ENCODE assay signal across 18 mouse cellular contexts in genomic region chr6:50818891-50819541, GRCm38 (mm10).
DNase-seq lines count a peak whose midpoint lies in the region; ATAC-seq and TF ChIP-seq lines count a peak whose summit lies in the region.
"Had no signal": no experiment of that assay in that cellular context is flagged by ENCODE, and none has a peak within 500 bp of the region (broad histone marks: within the 10 kb centered on the region; RNA-seq: fewer than 3 reads in every experiment).

No protein-coding gene starts in this region.

- no peak for ATAC-seq in neural tube, embryonic 11.5 days (ENCODE audit: insufficient read depth, low FRiP score, low TSS enrichment)
- ATAC-seq in neural tube, embryonic 15.5 days (ENCODE audit: low FRiP score) = no peak
- ATAC-seq in limb, embryonic 13.5 days (ENCODE audit: low FRiP score, low read depth) = peak; percentile 42
- ATAC-seq: CD4-positive, CD25-positive, alpha-beta regulatory T cell, adult 4 months had no signal

- peak; percentile 11 for DNase-seq in kidney, adult 2 months
- DNase-seq in kidney, adult 18-20 months = no peak
- no peak for DNase-seq in neural tube, embryonic 11.5 days (ENCODE audit: low spot score)
- peak; percentile 60 for DNase-seq in forelimb bud, embryonic 11.5 days (ENCODE audit: low read depth, low spot score)
- no peak for DNase-seq in gastrocnemius, adult 2 months
- DNase-seq in lung, postnatal 36 days = no peak
- DNase-seq: adrenal gland, postnatal 25 days; cerebellum, postnatal 25 days; heart, postnatal 14 days; left cerebral cortex, postnatal 4 days; lung, adult 18-20 months; right cerebral cortex, postnatal 4 days; thymus, postnatal 36 days had no signal

- no peaks in the 10 kb centered on the region for H3K36me3 ChIP-seq in kidney, adult 2 months (ENCODE audit: control insufficient read depth, insufficient read depth, low read length)
- H3K36me3 ChIP-seq in neural tube, embryonic 11.5 days (ENCODE audit: control insufficient read depth, insufficient read depth, low read length) = no peaks in the 10 kb centered on the region
- no peaks in the 10 kb centered on the region for H3K36me3 ChIP-seq in neural tube, embryonic 15.5 days
- no peaks in the 10 kb centered on the region for H3K36me3 ChIP-seq in limb, embryonic 13.5 days

- TF ChIP-seq POLR2A in kidney, adult 2 months (IDR thresholded peaks at IDR 0.05; ENCODE audit: low read depth, low read length) = no peak

- H3K4me1 ChIP-seq in kidney, adult 2 months (ENCODE audit: control insufficient read depth, insufficient read depth, low read length) = no peaks in the 10 kb centered on the region
- H3K4me1 ChIP-seq in neural tube, embryonic 11.5 days (ENCODE audit: control insufficient read depth, insufficient read depth, low read length) = peaks cover 32% of the 10 kb centered on the region
- H3K4me1 ChIP-seq in neural tube, embryonic 15.5 days = peaks cover 52% of the 10 kb centered on the region
- peaks cover 60% of the 10 kb centered on the region for H3K4me1 ChIP-seq in limb, embryonic 13.5 days

- no peak overlapping the region for H3K9ac ChIP-seq in neural tube, embryonic 11.5 days (ENCODE audit: low read length)
- no peak overlapping the region for H3K9ac ChIP-seq in neural tube, embryonic 15.5 days (replicated peaks)
- H3K9ac ChIP-seq in limb, embryonic 13.5 days = no peak overlapping the region

- no peak overlapping the region for H3K27ac ChIP-seq in kidney, adult 2 months (ENCODE audit: insufficient read depth, low read depth, low read length)
- 0 out of 2 replicates have a peak overlapping the region, but pooled peaks have one; percentile 2 for H3K27ac ChIP-seq in neural tube, embryonic 11.5 days (ENCODE audit: low read depth, low read length)
- H3K27ac ChIP-seq in neural tube, embryonic 15.5 days (replicated peaks) = no peak overlapping the region
- peak overlapping the region; percentile 65; the same call in 1 of the 2 replicates for H3K27ac ChIP-seq in limb, embryonic 13.5 days
- no peak overlapping the region for H3K27ac ChIP-seq in gastrocnemius, adult 2 months
- H3K27ac ChIP-seq: macrophage had no signal

- no peak overlapping the region for H3K4me2 ChIP-seq in neural tube, embryonic 11.5 days (ENCODE audit: low read depth)
- H3K4me2 ChIP-seq in neural tube, embryonic 15.5 days = no peak overlapping the region
- H3K4me2 ChIP-seq in limb, embryonic 13.5 days (replicated peaks) = no peak overlapping the region; the same call in 1 of the 2 replicates

- H3K27me3 ChIP-seq in kidney, adult 2 months (replicated peaks; ENCODE audit: control insufficient read depth, insufficient read depth, low read length) = no peaks in the 10 kb centered on the region; the same call in 1 of the 2 replicates
- no peaks in the 10 kb centered on the region for H3K27me3 ChIP-seq in neural tube, embryonic 11.5 days (ENCODE audit: control insufficient read depth, insufficient read depth, low read length)
- H3K27me3 ChIP-seq in neural tube, embryonic 15.5 days (replicated peaks) = no peaks in the 10 kb centered on the region
- peaks cover 61% of the 10 kb centered on the region for H3K27me3 ChIP-seq in limb, embryonic 13.5 days

- H3K9me3 ChIP-seq in neural tube, embryonic 11.5 days (ENCODE audit: control insufficient read depth, low read length) = no peaks in the 10 kb centered on the region
- H3K9me3 ChIP-seq in neural tube, embryonic 15.5 days (replicated peaks) = no peaks in the 10 kb centered on the region
- H3K9me3 ChIP-seq in limb, embryonic 13.5 days = no peaks in the 10 kb centered on the region

- no peak for TF ChIP-seq CTCF in kidney, adult 2 months (conservative IDR thresholded peaks at IDR 0.05; ENCODE audit: insufficient read depth, insufficient read length, low read depth, low read length)
- no peak for TF ChIP-seq CTCF in gastrocnemius, adult 2 months (IDR thresholded peaks at IDR 0.05)

- intact Hi-C loops in gastrocnemius, adult 2 months (cut with DNase I) = no loop called here

- no peak overlapping the region for H3K4me3 ChIP-seq in kidney, adult 2 months (ENCODE audit: insufficient read depth, low read depth, low read length)
- H3K4me3 ChIP-seq in neural tube, embryonic 11.5 days (ENCODE audit: low read depth, low read length) = no peak overlapping the region
- no peak overlapping the region for H3K4me3 ChIP-seq in neural tube, embryonic 15.5 days (replicated peaks)
- no peak overlapping the region for H3K4me3 ChIP-seq in limb, embryonic 13.5 days
- H3K4me3 ChIP-seq in gastrocnemius, adult 2 months = no peak overlapping the region
- H3K4me3 ChIP-seq: myocyte had no signal

- 40% methylated on average over 10 of the region's 10 CpGs for WGBS in kidney, adult 2 months
- 46% methylated on average over 10 of the region's 10 CpGs for WGBS in neural tube, embryonic 11.5 days
- WGBS in neural tube, embryonic 15.5 days = 50% methylated on average over 10 of the region's 10 CpGs
- WGBS in limb, embryonic 13.5 days = 30% methylated on average over 10 of the region's 10 CpGs

Comparison
In these comparisons a context has a peak if more than half of its experiments do, and no peak if none do; other contexts are left out.
1. DNase-seq: peak in kidney, adult 2 months (single experiment) and forelimb bud, embryonic 11.5 days (single experiment); none in kidney, adult 18-20 months (single experiment), neural tube, embryonic 11.5 days (single experiment), gastrocnemius, adult 2 months (single experiment) and lung, postnatal 36 days (single experiment).
2. H3K27ac ChIP-seq: peak in neural tube, embryonic 11.5 days (single experiment) and limb, embryonic 13.5 days (single experiment); none in kidney, adult 2 months (single experiment), neural tube, embryonic 15.5 days (single experiment) and gastrocnemius, adult 2 months (single experiment).